Mouse (Mus musculus): ENCODE measurements around the gene Opn4. TPM values are rescaled to one million over a fixed set of nuclear protein-coding genes. Genes with fewer than 3 reads are reported as not detected.

The Opn4 gene
- not detected for total RNA-seq (2023)

DNA sequence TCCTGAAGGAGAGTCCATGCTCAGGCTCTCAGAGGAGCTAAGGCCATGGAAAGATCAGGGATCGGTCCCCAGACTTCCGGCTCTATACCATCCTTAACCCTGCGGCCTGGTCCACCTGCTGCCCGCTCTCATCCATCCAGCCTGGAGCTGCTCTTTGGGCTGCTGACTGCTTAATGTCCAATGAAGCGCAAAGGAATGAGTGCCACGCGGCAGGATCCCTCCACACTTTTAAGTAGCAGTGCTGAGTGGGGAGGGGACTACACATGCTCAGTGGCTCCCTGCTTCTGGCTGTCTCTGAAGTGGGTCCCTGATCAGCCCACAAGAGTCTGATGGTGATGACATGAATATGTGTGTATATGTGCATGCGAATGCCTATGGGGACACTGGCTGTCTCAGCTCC is at the start of gene Opn4:
Gene Opn4 (minus strand): TSS at position 202 of the 400 bp plus-strand sequence.

DNA sequence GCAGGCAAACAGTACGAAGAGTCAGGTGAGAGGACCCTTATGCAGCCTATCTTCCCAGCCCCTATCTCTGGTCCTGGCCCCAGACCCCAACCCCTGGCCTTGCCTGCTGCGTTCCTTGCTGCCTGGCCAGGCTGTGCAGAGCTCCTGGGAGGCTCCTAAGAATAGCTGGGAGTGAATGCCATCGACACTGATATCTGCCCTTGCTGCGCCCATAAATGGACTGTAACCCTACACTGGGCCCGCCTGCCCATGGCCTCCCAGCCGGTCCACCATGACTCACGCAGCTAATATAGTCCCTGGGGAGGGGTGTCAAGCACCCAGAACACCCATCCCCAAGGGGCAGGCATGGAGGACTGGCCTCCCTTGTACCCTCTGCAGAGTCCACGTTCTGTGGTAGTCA is 11.4 kb downstream of the Opn4 start, which contains the start of gene Ldb3:
Gene Ldb3 (minus strand): TSS at position 185 of the 400 bp plus-strand sequence.

Other genes with a start within 250 kb of the Opn4 start
- not detected for gene Fam25c, start 244.7 kb downstream of the Opn4 start, total RNA-seq (2023)
- gene Sncg, start 225.4 kb downstream of the Opn4 start, total RNA-seq (2023): not detected
- under 1 TPM in 1 of 2 experiments, not detected in 1; 0.26 TPM for gene Mmrn2, start 224.7 kb downstream of the Opn4 start, total RNA-seq (2023)
- gene Bmpr1a, start 96.8 kb downstream of the Opn4 start, total RNA-seq (2023): 10 to 100 TPM; 11.5 to 16.0 TPM
- not detected for gene 9230112D13Rik, start 77.3 kb downstream of the Opn4 start, total RNA-seq (2023)
- gene Ldb3, start 11.5 kb downstream of the Opn4 start, total RNA-seq (2023): not detected
- gene Wapl, start 73.8 kb upstream of the Opn4 start, total RNA-seq (2023): 10 to 100 TPM; 65.2 to 66.5 TPM
- not detected for gene Grid1, start 220.0 kb upstream of the Opn4 start, total RNA-seq (2023)

All from neutrophil, adult 83 days (primary cell).